Mouse (Mus musculus): Measurements from ENCODE around the gene Ankrd63. TPM values are rescaled to one million over a fixed set of nuclear protein-coding genes. Genes with fewer than 3 reads are reported as not detected.
A peak's percentile ranks its signal among the peaks of the same experiment; 100 is the strongest.

Ankrd63 gene
- polyA plus RNA-seq, 1 experiment from 2014 or later, result not detected

DNA sequence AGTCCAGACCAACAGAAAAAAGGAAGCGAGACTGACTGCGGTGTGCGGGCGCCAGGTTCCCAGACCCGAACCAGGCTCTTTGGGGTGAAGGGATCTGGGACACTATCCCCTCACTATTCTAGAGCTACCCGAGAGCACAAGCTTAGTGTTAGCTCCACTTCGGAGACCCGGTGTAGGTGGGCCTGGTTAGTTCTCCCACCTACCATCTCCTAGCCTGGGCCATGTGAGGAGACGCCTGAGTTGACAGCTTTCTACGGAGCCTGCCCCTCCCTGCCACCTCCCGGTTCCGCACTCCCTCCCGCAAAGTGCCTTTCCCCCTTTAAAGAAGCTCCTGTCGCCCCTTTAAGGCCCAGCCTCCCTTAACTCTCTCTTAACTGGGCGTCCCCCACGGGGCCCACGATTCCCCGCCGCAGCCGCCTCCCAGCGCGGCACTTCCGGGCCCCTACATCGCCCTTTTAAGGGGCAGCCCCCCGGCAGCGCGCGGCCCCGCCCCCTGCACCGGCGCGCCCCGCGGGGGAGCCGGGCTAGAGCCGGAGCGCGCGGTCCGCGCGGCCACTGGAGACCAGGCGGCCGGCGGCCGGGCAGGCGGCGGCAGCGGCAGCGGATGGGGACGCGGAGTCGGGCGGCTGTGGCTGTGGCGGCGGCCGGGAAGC lies 41.6 kb upstream of the Ankrd63 start, which contains the start of gene Inafm2:
Gene Inafm2 (plus strand): TSS at position 527 of the 653 bp plus-strand sequence.
- H3K9me3 ChIP-seq (ENCODE audit: control insufficient read depth, low read length), result no peaks in the 10 kb centered on the region
- H3K9ac ChIP-seq (ENCODE audit: low read depth, low read length), result peak within 1 kb of the TSS; percentile 92
- peak; percentile 93 for DNase-seq (ENCODE audit: low spot score)
- 0 out of 2 replicates have a peak, but pooled peaks cover 1% of the 10 kb centered on the region for H3K36me3 ChIP-seq (ENCODE audit: control insufficient read depth, insufficient read depth, low read length)
- peak within 1 kb of the TSS; percentile 93 for H3K4me3 ChIP-seq (ENCODE audit: low read depth, low read length)
- H3K4me1 ChIP-seq (replicated peaks; ENCODE audit: control insufficient read depth, insufficient read depth, low read length), result peaks cover 6% of the 10 kb centered on the region
- WGBS, result 0% methylated on average over 30 of the region's 57 CpGs
- peaks cover 5% of the 10 kb centered on the region; the same call in 1 of the 2 replicates for H3K27me3 ChIP-seq (ENCODE audit: control insufficient read depth, insufficient read depth, low read length)
- H3K27ac ChIP-seq (ENCODE audit: low read depth, low read length), result peak within 1 kb of the TSS; percentile 47; the same call in 1 of the 2 replicates
- peak within 1 kb of the TSS; percentile 92 for H3K4me2 ChIP-seq (replicated peaks; ENCODE audit: low read depth, low read length)
- peak; percentile 90 for ATAC-seq (ENCODE audit: low FRiP score)

DNA sequence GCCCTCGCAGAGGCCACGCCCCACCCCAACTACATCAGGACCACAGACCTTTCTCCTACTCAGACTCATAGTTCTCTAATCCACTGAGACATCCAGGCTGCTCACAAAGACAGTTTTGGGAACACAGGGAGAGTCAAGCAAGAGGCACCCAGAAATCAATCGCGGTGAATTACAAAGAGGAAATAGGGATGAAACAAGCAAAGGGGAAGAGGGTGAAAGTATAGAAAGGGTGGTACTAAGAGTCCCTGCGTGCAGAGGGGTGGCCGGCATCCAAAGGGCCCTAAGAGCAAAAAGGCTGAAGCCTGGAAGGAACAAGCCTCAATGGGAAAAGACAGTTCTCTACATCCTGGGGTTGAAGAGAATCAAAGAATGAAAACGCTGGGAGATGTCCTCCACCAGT lies 40.9 kb upstream of the Ankrd63 start:
- Histone ChIP-seq H3K4me2 (replicated peaks; ENCODE audit: low read depth, low read length) (peak overlapping the region; percentile 92), H3K9me3 (ENCODE audit: control insufficient read depth, low read length) (no peaks in the 10 kb centered on the region), H3K4me3 (ENCODE audit: low read depth, low read length) (no peak overlapping the region), H3K9ac (ENCODE audit: low read depth, low read length) (no peak overlapping the region), H3K27ac (ENCODE audit: low read depth, low read length) (no peak overlapping the region), H3K4me1 (replicated peaks; ENCODE audit: control insufficient read depth, insufficient read depth, low read length) (peaks cover 6% of the 10 kb centered on the region), H3K27me3 (ENCODE audit: control insufficient read depth, insufficient read depth, low read length) (peaks cover 5% of the 10 kb centered on the region; the same call in 1 of the 2 replicates), H3K36me3 (ENCODE audit: control insufficient read depth, insufficient read depth, low read length) (no peaks in the 10 kb centered on the region)
- 5% methylated on average over 7 of the region's 7 CpGs for WGBS
- ATAC-seq (ENCODE audit: low FRiP score) (no peak), DNase-seq (ENCODE audit: low spot score) (no peak)

DNA sequence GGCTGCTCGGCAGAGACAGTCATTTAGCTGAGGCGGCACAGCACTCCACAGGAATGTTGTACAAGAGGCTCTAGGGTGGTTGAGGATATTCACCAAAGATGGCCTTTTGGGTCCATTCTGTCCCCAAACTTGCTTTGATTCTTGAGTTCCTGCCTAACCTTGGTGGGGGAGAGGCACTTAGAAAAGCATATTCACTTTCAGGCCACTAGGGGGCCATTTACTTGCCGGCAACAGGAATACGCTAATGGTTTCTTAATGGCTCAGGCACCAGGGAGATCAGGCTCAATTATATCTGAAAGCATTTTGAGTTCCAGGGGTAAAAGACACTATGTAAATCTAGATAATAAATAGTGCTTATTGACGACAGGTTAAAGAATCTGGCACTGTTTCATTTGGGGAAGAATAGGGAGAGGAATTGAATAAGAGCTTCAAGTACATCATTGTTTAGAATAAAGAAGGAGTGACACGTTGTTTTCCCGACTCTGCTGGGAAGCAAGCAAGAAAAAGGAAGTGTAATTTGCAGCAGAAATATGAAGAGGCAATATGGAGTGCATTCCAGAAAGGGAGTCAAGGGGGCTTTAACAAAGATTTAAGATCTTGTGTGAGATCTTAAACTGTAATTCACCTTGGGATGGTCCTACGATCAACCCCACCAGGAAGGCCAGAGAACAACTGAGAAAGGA lies 39.6 kb upstream of the Ankrd63 start:
- no peaks in the 10 kb centered on the region for H3K36me3 ChIP-seq (ENCODE audit: control insufficient read depth, insufficient read depth, low read length)
- H3K27me3 ChIP-seq (ENCODE audit: control insufficient read depth, insufficient read depth, low read length), result peaks cover 5% of the 10 kb centered on the region; the same call in 1 of the 2 replicates
- ATAC-seq (ENCODE audit: low FRiP score) (no peak), DNase-seq (ENCODE audit: low spot score) (peak; percentile 76)
- no peak overlapping the region for H3K4me2 ChIP-seq (replicated peaks; ENCODE audit: low read depth, low read length)
- no peak overlapping the region for H3K4me3 ChIP-seq (ENCODE audit: low read depth, low read length)
- no peak overlapping the region for H3K27ac ChIP-seq (ENCODE audit: low read depth, low read length)
- H3K9ac ChIP-seq (ENCODE audit: low read depth, low read length), result no peak overlapping the region
- H3K9me3 ChIP-seq (ENCODE audit: control insufficient read depth, low read length), result no peaks in the 10 kb centered on the region
- H3K4me1 ChIP-seq (replicated peaks; ENCODE audit: control insufficient read depth, insufficient read depth, low read length), result peaks cover 2% of the 10 kb centered on the region; the same call in 1 of the 2 replicates
- 29% methylated on average over 8 of the region's 8 CpGs for WGBS

DNA sequence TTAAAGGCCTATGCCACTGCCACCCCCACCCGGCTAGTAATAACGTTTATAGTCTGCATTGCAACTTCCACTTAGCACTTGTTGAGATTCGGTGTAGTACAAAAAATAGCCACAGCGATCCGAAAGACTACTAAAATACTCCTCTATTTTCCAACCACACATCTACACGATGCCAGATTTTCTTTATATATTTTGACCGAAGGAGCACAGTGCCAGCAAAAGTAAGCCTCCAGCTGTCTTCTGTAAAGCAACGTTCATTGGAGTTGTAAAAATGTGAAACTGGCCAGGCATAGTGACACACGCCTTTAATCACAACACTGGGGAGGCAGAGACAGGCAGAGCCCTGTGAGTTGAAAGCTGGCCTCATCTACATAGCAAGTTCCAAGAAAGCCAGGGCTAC lies 37.4 kb upstream of the Ankrd63 start:
- ATAC-seq (ENCODE audit: low FRiP score) (no peak), DNase-seq (ENCODE audit: low spot score) (no peak)
- WGBS, result 73% methylated on average over 9 of the region's 9 CpGs
- Histone ChIP-seq H3K27me3 (ENCODE audit: control insufficient read depth, insufficient read depth, low read length) (peaks cover 5% of the 10 kb centered on the region; the same call in 1 of the 2 replicates), H3K27ac (ENCODE audit: low read depth, low read length) (no peak overlapping the region), H3K4me3 (ENCODE audit: low read depth, low read length) (no peak overlapping the region), H3K9me3 (ENCODE audit: control insufficient read depth, low read length) (no peaks in the 10 kb centered on the region), H3K4me2 (replicated peaks; ENCODE audit: low read depth, low read length) (no peak overlapping the region), H3K9ac (ENCODE audit: low read depth, low read length) (no peak overlapping the region), H3K4me1 (replicated peaks; ENCODE audit: control insufficient read depth, insufficient read depth, low read length) (no peaks in the 10 kb centered on the region; the same call in 1 of the 2 replicates), H3K36me3 (ENCODE audit: control insufficient read depth, insufficient read depth, low read length) (no peaks in the 10 kb centered on the region)

DNA sequence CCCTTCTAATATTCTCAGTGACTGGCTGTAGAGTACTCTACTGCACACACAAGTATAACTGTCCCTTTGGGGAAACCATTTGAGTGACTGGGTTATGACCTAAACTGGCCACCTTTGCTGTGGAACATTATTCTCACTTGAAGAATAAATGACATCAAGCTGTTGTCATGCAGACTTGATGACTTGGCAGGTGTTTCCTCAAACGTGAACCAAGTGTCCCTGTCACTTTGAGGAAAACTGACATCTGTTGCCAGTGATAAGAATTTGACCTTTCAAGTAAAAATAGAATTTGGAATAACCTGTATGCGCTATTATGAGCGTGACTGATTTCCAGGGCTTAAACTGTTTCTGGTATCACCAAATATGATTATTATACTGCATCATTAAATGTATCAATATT lies 36.6 kb upstream of the Ankrd63 start:
- Histone ChIP-seq H3K4me3 (ENCODE audit: low read depth, low read length) (no peak overlapping the region), H3K4me1 (replicated peaks; ENCODE audit: control insufficient read depth, insufficient read depth, low read length) (no peaks in the 10 kb centered on the region; the same call in 1 of the 2 replicates), H3K27me3 (ENCODE audit: control insufficient read depth, insufficient read depth, low read length) (peaks cover 5% of the 10 kb centered on the region; the same call in 1 of the 2 replicates), H3K4me2 (replicated peaks; ENCODE audit: low read depth, low read length) (no peak overlapping the region), H3K9ac (ENCODE audit: low read depth, low read length) (no peak overlapping the region), H3K27ac (ENCODE audit: low read depth, low read length) (no peak overlapping the region), H3K36me3 (ENCODE audit: control insufficient read depth, insufficient read depth, low read length) (no peaks in the 10 kb centered on the region), H3K9me3 (ENCODE audit: control insufficient read depth, low read length) (no peaks in the 10 kb centered on the region)
- DNase-seq (ENCODE audit: low spot score) (no peak), ATAC-seq (ENCODE audit: low FRiP score) (no peak)
- 69% methylated on average over 3 of the region's 3 CpGs for WGBS

DNA sequence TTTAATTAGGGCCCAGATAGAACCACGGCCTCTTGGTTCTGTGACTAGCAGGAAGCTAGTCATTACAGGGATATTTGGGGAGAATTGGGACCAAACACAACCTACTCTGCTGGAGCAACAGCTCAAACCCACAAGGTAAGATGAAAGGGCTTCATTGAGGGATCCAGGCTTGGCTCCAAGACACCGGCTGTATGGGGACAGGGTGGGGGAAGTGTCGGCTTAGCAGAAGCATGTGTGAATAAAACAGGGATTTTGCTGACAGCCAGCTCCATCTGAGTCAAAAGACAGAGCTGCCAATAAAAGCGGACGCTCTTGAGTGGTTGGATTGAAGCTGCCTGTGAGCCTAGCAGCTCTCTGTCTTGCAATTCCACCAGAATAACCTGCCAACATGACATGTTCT lies 29.6 kb upstream of the Ankrd63 start:
- WGBS, result 82% methylated on average over 5 of the region's 5 CpGs
- H3K4me3 ChIP-seq (ENCODE audit: low read depth, low read length), result no peak overlapping the region
- H3K27me3 ChIP-seq (ENCODE audit: control insufficient read depth, insufficient read depth, low read length), result peaks cover 10% of the 10 kb centered on the region
- no peak overlapping the region for H3K4me2 ChIP-seq (replicated peaks; ENCODE audit: low read depth, low read length)
- no peaks in the 10 kb centered on the region for H3K36me3 ChIP-seq (ENCODE audit: control insufficient read depth, insufficient read depth, low read length)
- H3K4me1 ChIP-seq (replicated peaks; ENCODE audit: control insufficient read depth, insufficient read depth, low read length), result no peaks in the 10 kb centered on the region
- no peak overlapping the region for H3K27ac ChIP-seq (ENCODE audit: low read depth, low read length)
- DNase-seq (ENCODE audit: low spot score) (no peak), ATAC-seq (ENCODE audit: low FRiP score) (no peak)
- no peak overlapping the region for H3K9ac ChIP-seq (ENCODE audit: low read depth, low read length)
- H3K9me3 ChIP-seq (ENCODE audit: control insufficient read depth, low read length), result no peaks in the 10 kb centered on the region

DNA sequence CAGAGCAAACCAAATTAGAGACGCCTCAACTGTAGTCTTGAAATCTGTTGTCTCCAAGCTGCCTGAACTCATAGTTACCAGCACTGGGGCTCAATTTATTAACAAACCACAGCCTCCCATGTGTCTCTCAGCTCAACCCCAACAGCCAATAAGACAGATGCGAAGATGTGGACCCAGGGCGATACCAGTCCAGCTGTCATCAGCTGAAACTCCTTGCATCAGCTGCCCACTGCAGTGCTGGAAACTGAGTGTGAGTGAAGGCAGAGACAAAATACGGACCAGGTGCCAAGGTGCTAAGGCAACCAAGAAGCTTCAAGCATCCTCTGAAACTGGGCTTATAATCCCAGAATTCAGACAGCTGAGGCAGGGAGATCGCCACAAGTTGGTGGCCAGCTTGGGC lies 28.2 kb upstream of the Ankrd63 start:
- DNase-seq (ENCODE audit: low spot score) (no peak), ATAC-seq (ENCODE audit: low FRiP score) (no peak)
- Histone ChIP-seq H3K27me3 (ENCODE audit: control insufficient read depth, insufficient read depth, low read length) (peaks cover 10% of the 10 kb centered on the region), H3K36me3 (ENCODE audit: control insufficient read depth, insufficient read depth, low read length) (no peaks in the 10 kb centered on the region), H3K9ac (ENCODE audit: low read depth, low read length) (no peak overlapping the region), H3K4me3 (ENCODE audit: low read depth, low read length) (no peak overlapping the region), H3K4me1 (replicated peaks; ENCODE audit: control insufficient read depth, insufficient read depth, low read length) (no peaks in the 10 kb centered on the region), H3K4me2 (replicated peaks; ENCODE audit: low read depth, low read length) (no peak overlapping the region), H3K27ac (ENCODE audit: low read depth, low read length) (no peak overlapping the region), H3K9me3 (ENCODE audit: control insufficient read depth, low read length) (no peaks in the 10 kb centered on the region)
- WGBS, result 89% methylated on average over 5 of the region's 5 CpGs

DNA sequence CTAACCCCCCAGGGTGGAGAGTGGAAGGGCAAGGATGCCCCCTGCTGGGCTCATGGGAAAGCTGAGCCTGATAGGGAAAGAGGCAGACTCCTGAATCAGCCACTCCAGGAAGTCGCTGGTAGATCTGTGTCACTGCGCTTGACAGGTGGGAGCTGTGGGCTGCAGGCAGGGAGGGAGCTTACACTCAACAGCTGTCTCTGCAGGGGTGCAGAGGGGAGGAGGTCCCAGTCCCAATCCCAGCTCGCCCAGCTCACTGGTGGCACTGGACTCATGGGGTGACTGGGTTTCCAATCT lies 26.8 kb upstream of the Ankrd63 start:
- H3K4me2 ChIP-seq (replicated peaks; ENCODE audit: low read depth, low read length), result no peak overlapping the region
- no peak overlapping the region for H3K27ac ChIP-seq (ENCODE audit: low read depth, low read length)
- WGBS, result 5% methylated on average over 3 of the region's 3 CpGs
- ATAC-seq (ENCODE audit: low FRiP score) (no peak), DNase-seq (ENCODE audit: low spot score) (peak; percentile 56)
- no peak overlapping the region for H3K9ac ChIP-seq (ENCODE audit: low read depth, low read length)
- no peaks in the 10 kb centered on the region for H3K36me3 ChIP-seq (ENCODE audit: control insufficient read depth, insufficient read depth, low read length)
- H3K9me3 ChIP-seq (ENCODE audit: control insufficient read depth, low read length), result no peaks in the 10 kb centered on the region
- H3K4me1 ChIP-seq (replicated peaks; ENCODE audit: control insufficient read depth, insufficient read depth, low read length), result no peaks in the 10 kb centered on the region
- no peak overlapping the region for H3K4me3 ChIP-seq (ENCODE audit: low read depth, low read length)
- peaks cover 10% of the 10 kb centered on the region for H3K27me3 ChIP-seq (ENCODE audit: control insufficient read depth, insufficient read depth, low read length)

Data from hindbrain, embryonic 11.5 days (tissue).